Mouse (Mus musculus) cortical plate, adult 2 months (tissue): Measurements from ENCODE around the gene Olfr686.

ENCODE experiments used
- CTCF ChIP-seq: fragments of 200-500 bp; IDR thresholded peaks from 2 replicates; pipeline ENCODE4 v1.5.1; 2011; ENCODE audit warnings: mild to moderate bottlenecking, control low read depth, low read length; ENCODE audit not compliant: insufficient read depth; ENCODE audit errors: extremely low read depth
- POLR2A ChIP-seq: fragments of 200-500 bp; IDR thresholded peaks from 2 replicates; pipeline ENCODE4 v1.6.1; 2011; ENCODE audit warnings: mild to moderate bottlenecking, low read length, control low read depth; ENCODE audit not compliant: insufficient read depth; ENCODE audit errors: extremely low read depth

GRCm38 (mm10) chr7:105218281-105218680 is 11.0 kb upstream of the Olfr686 start:
- TF ChIP-seq CTCF (no peak), POLR2A (no peak)
